Mouse (Mus musculus) liver, adult 2 months (tissue): Measurements from ENCODE around the gene Add3.

ENCODE experiments used
- CTCF ChIP-seq: fragments of 200-500 bp; IDR thresholded peaks from 2 replicates; pipeline ENCODE4 v1.5.1; 2011; ENCODE audit warnings: low read depth, low read length, control low read depth
- POLR2A ChIP-seq: fragments of 200-500 bp; IDR thresholded peaks from 2 replicates; pipeline ENCODE4 v1.6.1; 2011; ENCODE audit warnings: low read length, control low read depth; ENCODE audit not compliant: insufficient read depth; ENCODE audit errors: extremely low read depth

DNA sequence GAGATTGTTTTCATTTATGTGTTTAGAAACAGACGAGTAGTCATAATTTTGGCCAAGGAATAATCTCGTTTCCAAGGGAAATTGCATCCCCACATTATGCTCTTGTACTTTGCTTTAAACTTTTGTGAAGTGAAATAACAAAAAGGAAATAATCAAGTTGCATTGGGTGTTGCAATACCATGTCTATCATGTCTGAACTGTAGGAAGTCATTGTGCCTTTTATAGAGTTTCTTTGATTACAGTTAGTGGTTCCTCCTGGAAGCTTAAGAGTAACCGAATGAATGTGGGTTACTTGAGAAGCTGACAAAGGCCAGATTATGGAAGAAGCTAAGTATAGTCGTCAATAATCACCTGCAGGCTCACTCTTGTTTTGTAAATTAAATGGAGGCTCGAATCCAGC, 16.9 kb downstream of the Add3 start:
- TF ChIP-seq CTCF (no peak), POLR2A (no peak)
